Mouse (Mus musculus): ENCODE data around the gene Olfr1373.

GRCm38 (mm10) chr11:52099031-52099761 lies 46.1 kb downstream of the Olfr1373 start:
- TF ChIP-seq CHD2 (IDR thresholded peaks at IDR 0.05; ENCODE audit: low read depth, low read length) (no peak), ZNF384 (IDR thresholded peaks at IDR 0.05; ENCODE audit: low read depth, low read length) (no peak)

Data from ES-E14 (cell line).